Mouse (Mus musculus) cortical plate, adult 2 months (tissue): Measurements from ENCODE around the gene Rrp1.

Experiments
- CTCF ChIP-seq: fragments of 200-500 bp; IDR thresholded peaks from 2 replicates; pipeline ENCODE4 v1.5.1; 2011; ENCODE audit warnings: mild to moderate bottlenecking, control low read depth, low read length; ENCODE audit not compliant: insufficient read depth; ENCODE audit errors: extremely low read depth
- POLR2A ChIP-seq: fragments of 200-500 bp; IDR thresholded peaks from 2 replicates; pipeline ENCODE4 v1.6.1; 2011; ENCODE audit warnings: mild to moderate bottlenecking, low read length, control low read depth; ENCODE audit not compliant: insufficient read depth; ENCODE audit errors: extremely low read depth

DNA sequence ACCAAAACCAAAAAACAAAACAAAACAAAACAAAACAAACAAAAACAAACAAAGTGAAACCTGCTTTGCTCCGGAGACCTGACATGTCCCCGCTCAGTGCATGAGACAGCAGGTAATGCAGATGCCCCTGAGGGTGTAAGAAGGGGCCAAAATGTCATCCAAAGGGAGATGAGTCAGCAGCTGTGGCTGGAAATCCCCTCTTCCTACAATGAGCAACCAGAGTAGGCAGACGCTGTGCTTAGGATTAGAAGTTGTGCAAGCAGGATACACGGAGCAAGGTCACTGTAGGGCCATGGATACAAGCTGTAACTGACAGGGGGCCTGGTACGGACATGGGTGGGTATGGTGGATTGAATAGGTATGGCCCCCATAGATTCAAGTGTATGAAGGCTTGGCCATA, 16.3 kb upstream of the Rrp1 start:
- no peak for TF ChIP-seq POLR2A
- no peak for TF ChIP-seq CTCF
